Mouse (Mus musculus) mouse trophoblast stem cell (cell line): ENCODE results near the gene Lctl.

ENCODE experiments used
- in situ Hi-C, 2 experiments: fragments of 300-500 bp; cut with MseI, MboI; formaldehyde crosslinking; loops; 2 replicates in 1 of 2; 3 replicates in 1 of 2; pipeline ENCODE4 v1.15.1; 2025

Gene Lctl

GRCm38 (mm10) chr9:64116876-64117275 is at the start of gene Lctl:
TSS of gene Lctl (plus strand) at chr9:64117147.
- in situ Hi-C loops: no loop called here

- in situ Hi-C loops: no loop called here
These were observed 49.2 kb upstream of the Lctl start for GRCm38 (mm10) chr9:64067787-64068186.

- in situ Hi-C loops: no loop called here
These were observed 48.4 kb upstream of the Lctl start for GRCm38 (mm10) chr9:64068571-64068970.

- in situ Hi-C loops: no loop called here
These were observed 47.8 kb upstream of the Lctl start for GRCm38 (mm10) chr9:64069131-64069530.

GRCm38 (mm10) chr9:64070674-64071073 is 46.3 kb upstream of the Lctl start:
- in situ Hi-C loops: no loop called here

GRCm38 (mm10) chr9:64074831-64075230 is 42.1 kb upstream of the Lctl start:
- in situ Hi-C loops: no loop called here

- in situ Hi-C loops: no loop called here
These were observed 40.5 kb upstream of the Lctl start for GRCm38 (mm10) chr9:64076412-64076811.

GRCm38 (mm10) chr9:64078386-64078792 is 38.6 kb upstream of the Lctl start:
- in situ Hi-C loops: no loop called here

GRCm38 (mm10) chr9:64079922-64080321 is 37.0 kb upstream of the Lctl start:
- in situ Hi-C loops: no loop called here

GRCm38 (mm10) chr9:64084231-64084630 is 32.7 kb upstream of the Lctl start:
- in situ Hi-C loops: no loop called here

GRCm38 (mm10) chr9:64084661-64085399 is 32.1 kb upstream of the Lctl start:
- in situ Hi-C loops: loop anchor here in 1 of 2 experiments (5.0 kb wide), 1 partner anchor 63 kb away; the partner anchor contains the start of gene Smad6

- in situ Hi-C loops: loop anchor here in 1 of 2 experiments (5.0 kb wide), 1 partner anchor 64 kb away; the partner anchor contains the start of gene Smad6
These were observed 31.0 kb upstream of the Lctl start for GRCm38 (mm10) chr9:64085976-64086375.

GRCm38 (mm10) chr9:64086543-64086942 is 30.4 kb upstream of the Lctl start:
- in situ Hi-C loops: loop anchor here in 1 of 2 experiments (5.0 kb wide), 1 partner anchor 64 kb away; the partner anchor contains the start of gene Smad6

GRCm38 (mm10) chr9:64087461-64088235 is 29.3 kb upstream of the Lctl start:
- in situ Hi-C loops: loop anchor here in 1 of 2 experiments (5.0 kb wide), 1 partner anchor 65 kb away; the partner anchor contains the start of gene Smad6

GRCm38 (mm10) chr9:64088346-64088745 is 28.6 kb upstream of the Lctl start:
- in situ Hi-C loops: loop anchor here in 1 of 2 experiments (5.0 kb wide), 1 partner anchor 66 kb away; the partner anchor contains the start of gene Smad6

- in situ Hi-C loops: loop anchor here in 1 of 2 experiments (5.0 kb wide), 1 partner anchor 67 kb away; the partner anchor contains the start of gene Smad6
These were observed 27.9 kb upstream of the Lctl start for GRCm38 (mm10) chr9:64089004-64089403.

GRCm38 (mm10) chr9:64094083-64094482 is 22.9 kb upstream of the Lctl start:
- in situ Hi-C loops: no loop called here

GRCm38 (mm10) chr9:64098282-64098681 is 18.7 kb upstream of the Lctl start:
- in situ Hi-C loops: loop anchor here (5.0 kb wide), 2 partner anchors 76 to 181 kb away; partner anchors contain the start of gene Smad6 (in 1 of the 2)

- in situ Hi-C loops: loop anchor here in 1 of 2 experiments (5.0 kb wide), 1 partner anchor 183 kb away; no protein-coding TSS in a partner anchor
These were observed 16.5 kb upstream of the Lctl start for GRCm38 (mm10) chr9:64100442-64100841.

- in situ Hi-C loops: no loop called here
These were observed 11.6 kb upstream of the Lctl start for GRCm38 (mm10) chr9:64105301-64105700.

GRCm38 (mm10) chr9:64110502-64110901 is 6.4 kb upstream of the Lctl start:
- in situ Hi-C loops: no loop called here

GRCm38 (mm10) chr9:64114646-64115045 is 2.3 kb upstream of the Lctl start:
- in situ Hi-C loops: no loop called here
